In the genomic region with DNA sequence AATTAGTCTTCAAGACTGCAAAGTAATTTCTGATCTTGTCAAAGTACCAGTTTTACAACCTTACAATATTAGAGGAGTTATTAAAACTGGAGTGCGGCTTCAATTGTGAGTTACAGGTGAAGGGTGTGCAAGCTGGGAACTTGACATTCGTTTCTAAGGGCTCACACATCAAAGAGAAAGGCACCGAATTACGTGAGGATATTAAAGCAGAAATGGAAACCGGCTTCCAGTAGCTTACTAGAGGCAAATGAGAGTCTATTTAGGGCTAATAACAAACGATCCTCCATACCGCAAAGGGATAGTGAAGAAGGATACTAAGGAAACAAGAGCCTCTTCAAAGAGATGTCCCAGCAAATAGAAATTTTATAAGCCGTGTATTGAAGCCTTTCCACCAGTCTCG, we compare ENCODE assay signal across 7 mouse cellular contexts. TPM values are rescaled to one million over a fixed set of nuclear protein-coding genes. Genes with fewer than 3 reads are reported as not detected.
DNase-seq lines count a peak whose midpoint lies in the region; ATAC-seq and TF ChIP-seq lines count a peak whose summit lies in the region.

No protein-coding gene starts in this region.

- WGBS in lung, embryonic 14.5 days, result 3% methylated on average over 9 of the region's 9 CpGs
- 2% methylated on average over 9 of the region's 9 CpGs for WGBS in embryonic facial prominence, embryonic 12.5 days
- WGBS in intestine, embryonic 16.5 days, result 2% methylated on average over 9 of the region's 9 CpGs
- WGBS in neural tube, embryonic 15.5 days, result 1% methylated on average over 9 of the region's 9 CpGs

- intact Hi-C loops in left cerebral cortex, postnatal 36 days (cut with DNase I), result loop anchor here (5.0 to 10.0 kb wide), 3 partner anchors 114 to 314 kb away; no protein-coding TSS in a partner anchor

- H3K9me3 ChIP-seq in lung, embryonic 14.5 days (ENCODE audit: low read depth, low read length), result no peaks in the 10 kb centered on the region
- no peaks in the 10 kb centered on the region for H3K9me3 ChIP-seq in embryonic facial prominence, embryonic 12.5 days
- no peaks in the 10 kb centered on the region for H3K9me3 ChIP-seq in intestine, embryonic 16.5 days (ENCODE audit: control insufficient read depth, low read length)
- no peaks in the 10 kb centered on the region for H3K9me3 ChIP-seq in neural tube, embryonic 15.5 days (replicated peaks)

- no peak for ATAC-seq in lung, embryonic 14.5 days (ENCODE audit: insufficient read depth)
- ATAC-seq in embryonic facial prominence, embryonic 12.5 days (ENCODE audit: insufficient number of reproducible peaks, insufficient read depth, low FRiP score, low TSS enrichment), result no peak
- ATAC-seq in intestine, embryonic 16.5 days, result no peak
- ATAC-seq in neural tube, embryonic 15.5 days (ENCODE audit: low FRiP score), result no peak

- TF ChIP-seq CTCF in lung, embryonic 14.5 days (IDR thresholded peaks at IDR 0.05; ENCODE audit: low read depth), result no peak

- no peak overlapping the region for H3K27ac ChIP-seq in lung, embryonic 14.5 days (ENCODE audit: low read depth)
- no peak overlapping the region for H3K27ac ChIP-seq in embryonic facial prominence, embryonic 12.5 days
- peak overlapping the region; percentile 89; the same call in 1 of the 2 replicates for H3K27ac ChIP-seq in intestine, embryonic 16.5 days (ENCODE audit: low read length)
- H3K27ac ChIP-seq in neural tube, embryonic 15.5 days (replicated peaks), result peak overlapping the region; percentile 98

- peak overlapping the region; percentile 97 for H3K9ac ChIP-seq in lung, embryonic 14.5 days
- H3K9ac ChIP-seq in embryonic facial prominence, embryonic 12.5 days, result peak overlapping the region; percentile 97
- H3K9ac ChIP-seq in intestine, embryonic 16.5 days (ENCODE audit: low read depth, low read length), result peak overlapping the region; percentile 100
- H3K9ac ChIP-seq in neural tube, embryonic 15.5 days (replicated peaks), result peak overlapping the region; percentile 98

- peak overlapping the region; percentile 93 for H3K4me3 ChIP-seq in lung, embryonic 14.5 days (ENCODE audit: low read depth, low read length)
- H3K4me3 ChIP-seq in embryonic facial prominence, embryonic 12.5 days, result peak overlapping the region; percentile 97
- H3K4me3 ChIP-seq in intestine, embryonic 16.5 days (ENCODE audit: low read length), result peak overlapping the region; percentile 94
- H3K4me3 ChIP-seq in neural tube, embryonic 15.5 days (replicated peaks), result peak overlapping the region; percentile 90

- H3K27me3 ChIP-seq in lung, embryonic 14.5 days (ENCODE audit: insufficient read depth, low read length), result no peaks in the 10 kb centered on the region
- no peaks in the 10 kb centered on the region for H3K27me3 ChIP-seq in embryonic facial prominence, embryonic 12.5 days
- no peaks in the 10 kb centered on the region for H3K27me3 ChIP-seq in intestine, embryonic 16.5 days (replicated peaks; ENCODE audit: control insufficient read depth, insufficient read depth, low read length)
- H3K27me3 ChIP-seq in neural tube, embryonic 15.5 days (replicated peaks), result no peaks in the 10 kb centered on the region

- H3K4me1 ChIP-seq in lung, embryonic 14.5 days (ENCODE audit: insufficient read depth), result peaks cover 13% of the 10 kb centered on the region
- H3K4me1 ChIP-seq in embryonic facial prominence, embryonic 12.5 days, result peaks cover 27% of the 10 kb centered on the region
- H3K4me1 ChIP-seq in intestine, embryonic 16.5 days (ENCODE audit: control insufficient read depth, insufficient read depth, low read length), result peaks cover 31% of the 10 kb centered on the region
- peaks cover 39% of the 10 kb centered on the region for H3K4me1 ChIP-seq in neural tube, embryonic 15.5 days

- DNase-seq in lung, embryonic 14.5 days, result no peak
- DNase-seq in lung, postnatal 14 days, result no peak
- no peak for DNase-seq in left cerebral cortex, postnatal 36 days (ENCODE audit: low spot score in 2 of 2)
- DNase-seq in urinary bladder, postnatal 4 days (ENCODE audit: low spot score in 2 of 2), result no peak

- H3K36me3 ChIP-seq in lung, embryonic 14.5 days (ENCODE audit: insufficient read depth), result no peaks in the 10 kb centered on the region
- no peaks in the 10 kb centered on the region for H3K36me3 ChIP-seq in embryonic facial prominence, embryonic 12.5 days
- no peaks in the 10 kb centered on the region for H3K36me3 ChIP-seq in intestine, embryonic 16.5 days (ENCODE audit: control insufficient read depth, insufficient read depth, low read length)
- H3K36me3 ChIP-seq in neural tube, embryonic 15.5 days, result no peaks in the 10 kb centered on the region

- H3K4me2 ChIP-seq in lung, embryonic 14.5 days, result peak overlapping the region; percentile 81
- H3K4me2 ChIP-seq in embryonic facial prominence, embryonic 12.5 days (replicated peaks), result peak overlapping the region; percentile 76
- H3K4me2 ChIP-seq in intestine, embryonic 16.5 days (ENCODE audit: low read depth, low read length), result peak overlapping the region; percentile 73
- peak overlapping the region; percentile 63 for H3K4me2 ChIP-seq in neural tube, embryonic 15.5 days

RNA-seq across cellular contexts. Expression of a gene that starts 5.1 kb away (rescaled TPM):
- polyA plus RNA-seq in lung, embryonic 14.5 days (2014; fragmentation: Nextera tagmentation; extraction: Ambion mirVana), result 18.4 TPM in 2 replicates
- polyA plus RNA-seq in embryonic facial prominence, embryonic 12.5 days (2016; fragmentation: Nextera tagmentation; extraction: Ambion mirVana), result 18.5 and 19.9 TPM in 2 replicates
- 9.3 and 11.3 TPM in 2 replicates for polyA plus RNA-seq in intestine, embryonic 16.5 days (2015; fragmentation: Nextera tagmentation; extraction: Ambion mirVana)
- 11.2 and 12.8 TPM in 2 replicates for polyA plus RNA-seq in neural tube, embryonic 15.5 days (2015; fragmentation: Nextera tagmentation; extraction: Ambion mirVana)
- 10 to 100 TPM; 49.7 to 65.2 TPM for total RNA-seq in left cerebral cortex, postnatal 36 days (2021)

Comparison
In these comparisons a context has a peak if more than half of its experiments do, and no peak if none do; other contexts are left out.
1. H3K27ac ChIP-seq: peak in intestine, embryonic 16.5 days (single experiment) and neural tube, embryonic 15.5 days (single experiment); none in lung, embryonic 14.5 days (single experiment) and embryonic facial prominence, embryonic 12.5 days (single experiment).
2. Peak in every context shown above with its lines, with median percentiles within 50 percentile points of each other: H3K4me2 ChIP-seq, H3K4me3 ChIP-seq and H3K9ac ChIP-seq.